Mouse (Mus musculus) lung, postnatal 0 days (tissue): ENCODE measurements around the gene Ptprn2.

Source experiments
- CTCF ChIP-seq: IDR thresholded peaks from 2 replicates; pipeline ENCODE4 v1.5.1; 2016; ENCODE audit warnings: antibody characterized with exemption, mild to moderate bottlenecking
- EP300 ChIP-seq: IDR thresholded peaks from 2 replicates; pipeline ENCODE4 v1.6.1; 2016; ENCODE audit warnings: antibody characterized with exemption, mild to moderate bottlenecking, control low read depth

DNA sequence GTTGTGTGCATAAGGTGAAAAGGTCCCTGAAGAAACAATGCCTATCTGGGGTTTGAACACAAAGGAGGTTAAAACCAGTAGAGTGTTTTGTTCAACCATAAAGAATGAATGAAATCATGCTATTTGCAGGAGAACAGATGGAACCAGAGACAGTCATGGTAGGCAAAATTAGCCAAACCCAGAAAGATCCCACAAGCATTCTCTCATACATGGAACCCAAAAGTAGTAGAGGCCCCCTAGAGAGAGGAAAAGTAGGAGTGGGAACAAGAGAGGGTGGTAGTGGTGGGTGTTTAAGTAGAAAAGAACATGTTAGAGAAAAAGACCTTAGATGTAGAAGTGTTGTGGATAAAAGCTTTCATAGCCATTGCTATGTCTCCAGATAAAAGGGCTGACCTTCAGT, 719.4 kb downstream of the Ptprn2 start:
- TF ChIP-seq EP300 (no peak), CTCF (no peak)
